Mouse (Mus musculus) heart, postnatal 0 days (tissue): ENCODE measurements around the gene Gm44973. TPM values are rescaled to one million over a fixed set of nuclear protein-coding genes. Genes with fewer than 3 reads are reported as not detected.

Experiments used
- ATAC-seq: fragments of 200-750 bp; cut with Nextera tagmentation; 2 replicates; pipeline ENCODE4 v1.8.0; 2017; ENCODE audit warnings: low read depth, moderate number of reproducible peaks, moderate library complexity; ENCODE audit not compliant: insufficient read depth
- DNase-seq: peaks from one replicate; pipeline ENCODE4 v3.0.0-alpha.2; 2016; ENCODE audit warnings: low spot score
- H3K27ac ChIP-seq: fragments of 300-500 bp; sonication (generic); 2 replicates; pipeline ENCODE4 v1.5.1; 2014; ENCODE audit warnings: low read depth, mild to moderate bottlenecking
- H3K27me3 ChIP-seq: fragments of 300-500 bp; sonication (generic); 2 replicates; pipeline ENCODE4 v1.6.1; 2014; ENCODE audit warnings: low read length, mixed read lengths; ENCODE audit not compliant: control insufficient read depth, insufficient read depth
- H3K36me3 ChIP-seq: fragments of 300-500 bp; sonication (generic); replicated peaks from 2 replicates; pipeline ENCODE4 v1.6.1; 2014; ENCODE audit warnings: low read length, mixed read lengths; ENCODE audit not compliant: control insufficient read depth, insufficient read depth
- H3K4me1 ChIP-seq: fragments of 300-500 bp; sonication (generic); 2 replicates; pipeline ENCODE4 v1.6.1; 2014; ENCODE audit warnings: antibody characterized with exemption; ENCODE audit not compliant: control insufficient read depth, insufficient read depth
- H3K4me2 ChIP-seq: fragments of 300-500 bp; sonication (generic); 2 replicates; pipeline ENCODE4 v1.6.1; 2014; ENCODE audit warnings: low read depth, mild to moderate bottlenecking, low read length, moderate library complexity
- H3K4me3 ChIP-seq: fragments of 300-500 bp; sonication (generic); 2 replicates; pipeline ENCODE4 v1.5.1; 2014; ENCODE audit warnings: low read depth, low read length
- H3K9ac ChIP-seq: fragments of 300-500 bp; sonication (generic); replicated peaks from 2 replicates; pipeline ENCODE4 v1.6.1; 2014; ENCODE audit warnings: low read depth, low read length, mixed read lengths
- H3K9me3 ChIP-seq: fragments of 300-500 bp; sonication (generic); replicated peaks from 2 replicates; pipeline ENCODE4 v1.6.1; 2016; ENCODE audit warnings: low read length; ENCODE audit not compliant: control insufficient read depth
- CTCF ChIP-seq: IDR thresholded peaks from 2 replicates; pipeline ENCODE4 v1.5.1; 2016; ENCODE audit warnings: antibody characterized with exemption, control low read depth, low read depth
- EP300 ChIP-seq: IDR thresholded peaks from 2 replicates; pipeline ENCODE4 v1.6.1; 2016; ENCODE audit warnings: antibody characterized with exemption, low read depth
- WGBS: fragments of 180-500 bp; shearing (Covaris S2); extraction: QIAGEN DNeasy Blood & Tissue Kit; methylation state at CpG from one replicate; pipeline ENCODE4 v1.1.7; 2014; 5-methylcytosine and 5-hydroxymethylcytosine counted together
- polyA plus RNA-seq: library from polyadenylated mRNA; unstranded; fragments of >200 nt; fragmentation: Nextera tagmentation; extraction: Ambion mirVana; gene quantifications from 2 replicates; pipeline ENCODE4 v1.2.1, GENCODE M21; 2015
- total RNA-seq: library from RNA; depleted of rRNA; stranded (reverse); fragments of >200 nt; gene quantifications from 2 replicates; pipeline ENCODE4 v1.2.3, GENCODE M21; 2014; ENCODE audit warnings: low replicate concordance

Gm44973 gene
- total and polyA plus RNA-seq, 2 experiments from 2014 or later: 1.1 TPM; not detected in 1

DNA sequence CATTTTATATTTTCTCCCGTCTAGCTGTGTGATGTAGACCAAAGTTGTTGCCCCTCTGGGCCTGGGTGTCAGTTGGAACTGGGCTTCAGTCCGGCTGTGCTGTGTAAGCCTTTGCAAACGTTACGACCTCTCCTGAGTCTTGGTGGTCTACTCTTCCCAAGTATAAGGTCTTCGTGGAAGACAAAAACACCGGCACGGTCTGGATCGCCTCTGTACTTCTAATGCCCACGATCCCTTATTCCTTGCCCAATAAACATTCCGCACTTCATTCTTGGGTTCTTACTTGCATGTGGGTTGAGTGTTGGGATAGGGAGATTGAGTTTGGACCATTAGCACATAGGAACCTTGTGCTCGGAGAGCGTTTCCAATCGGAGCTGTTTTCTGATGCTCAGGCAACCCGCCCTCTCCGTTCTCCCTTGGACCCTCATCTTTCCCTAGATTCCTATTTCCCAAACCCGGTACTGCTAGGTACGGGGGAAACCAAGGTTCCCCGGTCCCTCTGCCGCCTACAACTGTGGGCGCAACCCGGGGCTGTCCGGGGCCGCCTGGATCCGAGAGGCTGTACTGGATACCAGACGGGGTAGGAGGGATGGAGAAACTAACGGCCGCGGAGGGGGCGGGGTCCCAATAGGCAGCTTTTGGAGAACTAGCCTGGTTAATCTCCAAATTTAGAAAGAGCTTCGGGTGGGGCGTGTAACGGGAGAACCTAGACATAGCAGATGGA lies 38.3 kb downstream of the Gm44973 start:
- Histone ChIP-seq H3K36me3 (no peaks in the 10 kb centered on the region), H3K4me3 (peak overlapping the region; percentile 67), H3K9ac (no peak overlapping the region), H3K9me3 (no peaks in the 10 kb centered on the region), H3K4me1 (peaks cover 15% of the 10 kb centered on the region), H3K4me2 (peak overlapping the region; percentile 92), H3K27ac (no peak overlapping the region), H3K27me3 (peaks cover 65% of the 10 kb centered on the region)
- ATAC-seq: no peak
- TF ChIP-seq CTCF: no peak
- TF ChIP-seq EP300: no peak
- DNase-seq: no peak
- 12% methylated on average over 32 of the region's 32 CpGs for WGBS

DNA sequence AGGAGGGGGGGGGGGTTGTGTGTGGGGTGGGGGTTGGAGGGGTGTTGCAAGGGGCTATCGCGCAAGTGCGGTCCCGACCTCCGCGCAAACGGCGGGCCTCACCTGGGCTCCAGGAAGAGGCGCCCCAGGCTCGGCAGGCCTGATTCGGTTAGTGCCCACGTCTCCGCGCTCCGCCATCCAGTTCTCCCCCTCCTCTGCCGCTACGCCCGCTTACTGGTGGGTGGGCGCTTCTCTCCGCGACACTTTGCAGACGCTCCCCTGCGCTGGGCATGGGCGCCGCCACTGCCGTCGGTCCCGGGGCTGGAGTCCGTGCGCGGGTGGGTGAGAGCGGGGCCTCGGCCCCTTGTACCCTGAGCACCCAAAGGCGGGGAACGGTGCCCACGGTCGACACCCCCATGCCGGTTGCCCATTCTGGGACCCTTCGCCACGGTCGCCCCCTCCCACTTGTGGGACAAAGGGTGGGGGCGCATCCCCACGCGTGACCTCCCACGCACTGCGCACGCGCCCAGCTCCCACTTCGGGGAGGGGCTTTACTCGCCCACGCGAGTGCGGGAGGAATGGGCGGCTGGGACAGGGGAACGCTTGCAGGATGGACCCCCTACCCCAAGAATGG lies 41.5 kb downstream of the Gm44973 start:
- Histone ChIP-seq H3K27me3 (peaks cover 65% of the 10 kb centered on the region), H3K4me1 (peaks cover 14% of the 10 kb centered on the region), H3K9ac (peak overlapping the region; percentile 21; the same call in 1 of the 2 replicates), H3K4me2 (peak overlapping the region; percentile 55), H3K4me3 (peak overlapping the region; percentile 33), H3K36me3 (no peaks in the 10 kb centered on the region), H3K9me3 (no peaks in the 10 kb centered on the region), H3K27ac (no peak overlapping the region)
- no peak for ATAC-seq
- TF ChIP-seq CTCF (no peak), EP300 (no peak)
- DNase-seq: no peak
- WGBS: 2% methylated on average over 52 of the region's 55 CpGs

DNA sequence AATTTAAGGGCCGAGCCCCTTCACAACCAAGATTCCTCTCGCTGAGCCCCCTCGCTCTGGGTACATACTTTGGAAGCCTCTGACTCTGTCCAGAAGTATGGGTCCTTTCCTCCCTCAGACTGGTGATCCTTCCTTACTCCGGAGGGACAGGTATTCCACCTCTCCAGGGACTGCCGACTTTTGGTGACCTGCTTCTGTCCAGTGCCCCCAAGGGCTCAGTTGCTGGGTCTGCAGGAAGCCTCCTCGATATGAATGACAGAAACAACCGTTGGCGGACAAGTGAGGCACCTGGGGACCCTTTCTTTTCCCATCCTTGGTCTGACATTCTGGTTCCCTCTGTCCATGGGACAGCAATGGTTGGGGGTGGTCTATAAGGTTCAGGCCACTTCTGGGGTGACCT lies 42.1 kb downstream of the Gm44973 start:
- TF ChIP-seq CTCF: no peak
- no peak for TF ChIP-seq EP300
- 32% methylated on average over 8 of the region's 8 CpGs for WGBS
- Histone ChIP-seq H3K27ac (no peak overlapping the region), H3K9ac (no peak overlapping the region), H3K4me1 (peaks cover 11% of the 10 kb centered on the region), H3K36me3 (no peaks in the 10 kb centered on the region), H3K27me3 (peaks cover 61% of the 10 kb centered on the region), H3K4me3 (no peak overlapping the region; the same call in 1 of the 2 replicates), H3K4me2 (no peak overlapping the region), H3K9me3 (no peaks in the 10 kb centered on the region)
- no peak for ATAC-seq
- no peak for DNase-seq

DNA sequence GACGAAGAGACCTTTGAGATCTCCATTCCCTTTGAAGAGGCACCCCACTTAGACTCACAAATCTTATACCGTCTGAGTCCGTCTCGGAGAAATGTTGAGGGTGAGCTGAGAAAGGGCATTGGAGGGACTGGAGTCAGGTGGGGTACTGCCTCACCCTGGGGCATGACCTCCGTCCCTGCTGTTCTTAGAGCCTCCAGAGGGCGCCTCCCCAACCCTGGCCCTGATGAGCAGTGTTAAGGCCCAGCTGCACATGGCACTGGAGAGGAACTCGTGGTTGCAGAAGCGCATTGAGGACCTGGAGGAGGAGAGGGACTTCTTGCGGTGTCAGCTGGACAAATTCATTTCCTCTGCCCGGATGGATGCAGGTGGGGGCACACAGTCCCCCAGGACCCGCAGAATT lies 42.5 kb downstream of the Gm44973 start:
- no peak overlapping the region for H3K4me2 ChIP-seq
- 36% methylated on average over 11 of the region's 11 CpGs for WGBS

DNA sequence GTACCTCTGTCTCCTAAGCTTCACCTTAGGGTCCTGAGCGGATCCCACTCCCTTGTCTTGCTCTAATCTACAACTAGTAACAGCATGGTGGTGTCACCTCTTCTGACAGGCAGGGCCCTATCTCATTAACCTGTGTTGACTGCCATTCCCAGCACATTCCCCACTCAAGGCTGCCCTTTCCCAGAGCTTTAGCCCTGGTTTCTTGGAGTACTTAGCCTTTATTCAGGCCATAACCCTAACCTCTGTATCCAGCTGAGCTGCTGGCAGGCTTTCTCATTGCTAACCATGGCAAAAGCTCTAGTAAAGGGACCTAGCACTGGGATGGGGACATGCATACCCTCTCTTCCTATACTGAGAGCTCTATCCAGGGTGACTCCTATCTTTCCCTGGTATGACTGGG lies 43.3 kb downstream of the Gm44973 start:
- Histone ChIP-seq H3K9ac (no peak overlapping the region), H3K36me3 (no peaks in the 10 kb centered on the region), H3K27me3 (peaks cover 49% of the 10 kb centered on the region), H3K4me1 (peaks cover 11% of the 10 kb centered on the region), H3K4me3 (no peak overlapping the region), H3K4me2 (no peak overlapping the region), H3K9me3 (no peaks in the 10 kb centered on the region), H3K27ac (no peak overlapping the region)
- no peak for DNase-seq
- TF ChIP-seq EP300 (no peak), CTCF (no peak)
- WGBS: 85% methylated on average over 1 of the region's 1 CpGs
- ATAC-seq: no peak

More for the DNA sequence above, 42.5 kb downstream of the Gm44973 start:
- no peaks in the 10 kb centered on the region for H3K36me3 ChIP-seq
- no peak for TF ChIP-seq CTCF
- H3K9me3 ChIP-seq: no peaks in the 10 kb centered on the region
- H3K27ac ChIP-seq: no peak overlapping the region
- H3K4me3 ChIP-seq: no peak overlapping the region
- DNase-seq: no peak
- H3K9ac ChIP-seq: no peak overlapping the region
- ATAC-seq: no peak
- H3K4me1 ChIP-seq: peaks cover 8% of the 10 kb centered on the region
- peaks cover 57% of the 10 kb centered on the region for H3K27me3 ChIP-seq

DNA sequence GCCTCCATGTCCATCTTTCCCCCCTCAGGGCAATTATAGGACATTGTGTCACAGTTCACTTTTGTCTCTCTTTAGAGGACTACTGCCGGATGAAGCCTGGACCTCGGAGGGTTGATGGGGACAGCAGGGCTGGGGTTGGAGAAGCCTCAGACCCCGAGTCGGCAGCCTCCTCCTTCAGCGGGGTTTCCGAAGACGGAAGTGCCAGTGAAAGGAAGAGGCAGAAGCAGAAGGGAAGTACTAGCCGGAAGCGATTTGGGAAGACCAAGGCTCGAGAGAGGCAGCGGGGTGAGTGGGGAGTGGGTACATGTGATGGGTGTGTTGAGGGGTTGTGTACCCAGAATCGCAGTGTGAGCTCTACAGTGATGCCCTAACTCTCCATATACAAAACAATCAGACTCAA lies 44.1 kb downstream of the Gm44973 start:
- Histone ChIP-seq H3K4me2 (no peak overlapping the region), H3K9ac (no peak overlapping the region)
- TF ChIP-seq EP300 (no peak), CTCF (no peak)

More for the DNA sequence above, 44.1 kb downstream of the Gm44973 start:
- no peaks in the 10 kb centered on the region for H3K9me3 ChIP-seq
- H3K4me1 ChIP-seq: peaks cover 18% of the 10 kb centered on the region
- 87% methylated on average over 12 of the region's 12 CpGs for WGBS
- H3K4me3 ChIP-seq: no peak overlapping the region
- peaks cover 41% of the 10 kb centered on the region for H3K27me3 ChIP-seq
- H3K27ac ChIP-seq: no peak overlapping the region
- ATAC-seq: no peak
- no peak for DNase-seq
- H3K36me3 ChIP-seq: no peaks in the 10 kb centered on the region
